Mouse (Mus musculus) olfactory bulb, adult 2 months (tissue): ENCODE results near the gene Adgrf2.

Source experiments
- CTCF ChIP-seq: fragments of 200-500 bp; IDR thresholded peaks from 2 replicates; pipeline ENCODE4 v1.5.1; 2012; ENCODE audit warnings: low read depth, mild to moderate bottlenecking, low read length, moderate library complexity; ENCODE audit not compliant: insufficient read depth
- POLR2A ChIP-seq: fragments of 200-500 bp; IDR thresholded peaks from 2 replicates; pipeline ENCODE4 v1.6.1; 2012; ENCODE audit warnings: mild to moderate bottlenecking, low read depth, low read length, moderate library complexity; ENCODE audit not compliant: insufficient read depth

GRCm38 (mm10) chr17:42741801-42742217, at the start of gene Adgrf2:
- TF ChIP-seq POLR2A (no peak), CTCF (no peak)
